Comparison of ENCODE assay signal across 7 mouse cellular contexts in the genomic region with DNA sequence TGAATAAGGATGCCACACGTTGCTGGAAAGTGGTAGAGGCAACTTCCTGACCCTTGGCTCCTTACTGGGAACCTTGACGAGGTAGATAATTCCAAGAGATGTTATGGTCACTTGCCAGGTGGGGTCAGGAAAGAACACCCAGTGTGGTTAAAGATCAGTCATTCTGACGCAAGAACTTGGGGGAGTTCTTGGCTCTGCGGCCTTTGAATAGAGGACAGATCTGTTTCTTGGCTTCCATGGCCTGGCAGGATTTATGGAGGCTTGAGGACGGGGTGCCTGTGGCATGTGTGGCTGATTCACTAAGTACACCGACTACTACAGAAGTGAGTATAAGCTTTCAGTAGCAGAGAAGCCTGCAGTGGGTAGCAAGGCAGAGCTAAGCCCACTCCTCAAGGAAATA. TPM values are rescaled to one million over a fixed set of nuclear protein-coding genes. Genes with fewer than 3 reads are reported as not detected.
A peak's percentile ranks its signal among the peaks of the same experiment; 100 is the strongest.
DNase-seq lines count a peak whose midpoint lies in the region.

No protein-coding gene starts in this region.

- peak; percentile 16 for DNase-seq in adipocyte (ENCODE audit: low spot score)
- DNase-seq in adrenal gland, adult 18-20 months (ENCODE audit: low spot score in 2 of 2), result peak; percentile 16 to 31
- DNase-seq in heart, adult 9 months (ENCODE audit: low spot score in 2 of 2), result peak; percentile 72 to 73
- peak; percentile 43 for DNase-seq in kidney, postnatal 10 days
- no peak for DNase-seq in c-Kit-positive CD71-positive TER-119-positive erythroid progenitor cells, embryonic 14.5 days (ENCODE audit: low spot score)
- DNase-seq in thymus, postnatal 36 days, result no peak
- DNase-seq in spleen, postnatal 10 days (ENCODE audit: low spot score in 2 of 2), result no peak

RNA-seq across cellular contexts. Expression of a gene that starts 47.8 kb away (rescaled TPM):
- total RNA-seq in adrenal gland, adult 18-20 months (2021), result 1 to 10 TPM; 5.0 to 5.4 TPM

Comparison
In these comparisons a context has a peak if more than half of its experiments do, and no peak if none do; other contexts are left out.
1. DNase-seq: peak in adipocyte (single experiment), adrenal gland, adult 18-20 months (2 of 2), heart, adult 9 months (2 of 2) and kidney, postnatal 10 days (single experiment); none in c-Kit-positive CD71-positive TER-119-positive erythroid progenitor cells, embryonic 14.5 days (single experiment), thymus, postnatal 36 days (0 of 2) and spleen, postnatal 10 days (0 of 2).